Mouse (Mus musculus): ENCODE data around the gene Slc16a13.

- TF ChIP-seq TAL1 (conservative IDR thresholded peaks at IDR 0.05; ENCODE audit: low read depth, low read length) (no peak), CTCF (IDR thresholded peaks at IDR 0.05; ENCODE audit: low read depth, low read length) (no peak), GATA1 (IDR thresholded peaks at IDR 0.05; ENCODE audit: borderline replicate concordance, low read length) (no peak), GATA2 (IDR thresholded peaks at IDR 0.05; ENCODE audit: borderline replicate concordance, low read depth, low read length) (no peak), POLR2AphosphoS5 (IDR thresholded peaks at IDR 0.05; ENCODE audit: insufficient replicate concordance, low read depth, low read length) (no peak; the same call in 1 of the 2 replicates)
Observed at GRCm38 (mm10) chr11:70220731-70221602, at the start of gene Slc16a13.
